Mouse (Mus musculus): ENCODE measurements around the gene Mak.

DNA sequence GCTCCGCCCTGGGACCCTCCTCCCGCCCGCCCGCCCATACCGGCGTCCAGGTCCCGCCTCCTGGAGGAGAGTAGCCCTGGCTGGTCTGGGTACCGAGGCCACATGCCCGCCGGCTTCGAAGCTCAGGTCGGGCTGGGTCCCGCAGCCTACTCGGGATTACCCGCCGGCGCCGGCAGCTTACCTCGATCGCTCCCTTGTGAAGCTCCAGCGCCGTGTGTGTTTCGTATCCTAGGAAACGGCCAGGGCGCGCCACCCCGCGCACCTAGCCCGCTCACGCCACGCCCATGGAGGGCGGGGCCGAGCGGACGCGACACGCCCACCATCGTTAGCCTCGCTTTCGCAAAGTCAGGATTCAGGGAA lies at the start of gene Mak:
- TF ChIP-seq GATA1 (IDR thresholded peaks at IDR 0.05; ENCODE audit: borderline replicate concordance, low read length) (no peak), CTCF (IDR thresholded peaks at IDR 0.05; ENCODE audit: low read depth, low read length) (no peak), TAL1 (conservative IDR thresholded peaks at IDR 0.05; ENCODE audit: low read depth, low read length) (no peak)

Data from G1E (cell line).